Mouse (Mus musculus) embryonic facial prominence, embryonic 14.5 days (tissue): ENCODE measurements at regions not wholly inside any gene's neighbourhood (a gene's known extent, or its start where the extent isn't known, plus 50 kb on each side); places are given as distances from the start of the nearest gene placed in this dataset.

Experiments
- ATAC-seq: fragments of 200-750 bp; cut with Nextera tagmentation; 2 replicates; pipeline ENCODE4 v1.8.0; 2017; ENCODE audit warnings: low read depth, moderate number of reproducible peaks, moderate TSS enrichment
- DNase-seq: peaks from one replicate; pipeline ENCODE4 v3.0.0-alpha.2; 2015; ENCODE audit warnings: low spot score
- H3K27ac ChIP-seq: fragments of 300-500 bp; sonication (generic); replicated peaks from 2 replicates; pipeline ENCODE4 v1.5.1; 2014; ENCODE audit warnings: low read depth, mild to moderate bottlenecking, low read length, moderate library complexity
- H3K27me3 ChIP-seq: fragments of 300-500 bp; sonication (generic); replicated peaks from 2 replicates; pipeline ENCODE4 v1.6.1; 2014; ENCODE audit warnings: low read length; ENCODE audit not compliant: control insufficient read depth, insufficient read depth
- H3K36me3 ChIP-seq: fragments of 300-500 bp; sonication (generic); 2 replicates; pipeline ENCODE4 v1.6.1; 2014; ENCODE audit warnings: low read length, mixed read lengths; ENCODE audit not compliant: control insufficient read depth, insufficient read depth
- H3K4me1 ChIP-seq: fragments of 300-500 bp; sonication (generic); 2 replicates; pipeline ENCODE4 v1.6.1; 2014; ENCODE audit warnings: antibody characterized with exemption, low read length; ENCODE audit not compliant: control insufficient read depth, insufficient read depth
- H3K4me2 ChIP-seq: fragments of 300-500 bp; sonication (generic); 2 replicates; pipeline ENCODE4 v1.6.1; 2014; ENCODE audit warnings: low read depth, mild to moderate bottlenecking, low read length, moderate library complexity, mixed read lengths
- H3K4me3 ChIP-seq: fragments of 300-500 bp; sonication (generic); 2 replicates; pipeline ENCODE4 v1.5.1; 2014; ENCODE audit warnings: low read depth, mild to moderate bottlenecking, low read length
- H3K9ac ChIP-seq: fragments of 300-500 bp; sonication (generic); 2 replicates; pipeline ENCODE4 v1.6.1; 2014; ENCODE audit warnings: low read depth, mild to moderate bottlenecking, low read length, moderate library complexity, mixed read lengths
- H3K9me3 ChIP-seq: fragments of 300-500 bp; sonication (generic); 2 replicates; pipeline ENCODE4 v1.6.1; 2016; ENCODE audit warnings: low read length; ENCODE audit not compliant: control insufficient read depth
- WGBS: fragments of 180-500 bp; shearing (Covaris S2); extraction: QIAGEN DNeasy Blood & Tissue Kit; methylation state at CpG from one replicate; pipeline ENCODE4 v1.1.7; 2014; 5-methylcytosine and 5-hydroxymethylcytosine counted together

DNA sequence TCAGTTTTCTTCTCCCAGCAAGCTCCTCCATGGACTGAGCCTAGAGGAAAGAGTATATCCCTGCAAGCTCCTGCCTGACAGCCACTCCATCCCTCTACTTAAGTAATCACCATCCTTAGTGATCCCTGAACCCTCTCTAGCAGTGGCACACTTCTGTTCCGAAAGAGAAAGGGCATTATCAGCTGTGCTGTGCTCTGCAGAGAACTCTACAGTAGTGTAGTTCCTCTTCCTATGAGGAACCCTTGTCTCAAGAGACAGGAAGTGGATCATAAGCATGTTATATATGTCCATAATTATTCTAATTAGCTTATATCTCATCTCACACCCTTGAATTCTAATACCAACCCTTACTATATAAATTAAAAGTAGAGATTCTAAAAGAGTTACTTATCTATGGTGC, 259.2 kb upstream of the Thbs1 start:
- Histone ChIP-seq H3K4me2 (no peak overlapping the region), H3K9me3 (no peaks in the 10 kb centered on the region), H3K36me3 (no peaks in the 10 kb centered on the region), H3K27me3 (no peaks in the 10 kb centered on the region), H3K4me3 (no peak overlapping the region), H3K9ac (no peak overlapping the region), H3K27ac (no peak overlapping the region), H3K4me1 (no peaks in the 10 kb centered on the region)
- DNase-seq (no peak), ATAC-seq (no peak)
- 67% methylated on average over 1 of the region's 1 CpGs for WGBS

DNA sequence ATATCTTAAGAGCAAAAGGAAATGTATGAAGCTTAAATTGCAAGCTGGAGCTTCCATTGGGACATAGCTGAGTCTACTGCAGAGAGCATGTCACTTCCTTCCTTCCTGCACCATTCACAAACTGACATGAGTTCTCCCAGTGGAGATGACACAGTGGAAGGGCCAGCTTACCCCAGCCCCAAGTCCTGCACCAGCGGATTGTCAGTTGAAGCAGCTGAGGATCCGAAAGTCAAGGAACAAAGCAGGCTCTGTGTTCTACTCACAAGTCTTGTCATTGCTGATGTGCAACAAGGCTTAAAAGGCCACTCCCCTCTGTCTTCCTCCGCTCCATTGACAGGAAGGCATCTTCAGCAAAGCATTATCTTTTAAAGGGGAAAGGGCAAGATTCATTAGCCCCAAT, 249.4 kb upstream of the Thbs1 start:
- H3K4me3 ChIP-seq: no peak overlapping the region
- DNase-seq (no peak), ATAC-seq (no peak)
- H3K9me3 ChIP-seq: no peaks in the 10 kb centered on the region
- H3K27ac ChIP-seq: no peak overlapping the region
- WGBS: 44% methylated on average over 3 of the region's 3 CpGs
- H3K4me1 ChIP-seq: peaks cover 11% of the 10 kb centered on the region
- no peak overlapping the region for H3K4me2 ChIP-seq
- no peaks in the 10 kb centered on the region for H3K27me3 ChIP-seq
- H3K36me3 ChIP-seq: no peaks in the 10 kb centered on the region
- H3K9ac ChIP-seq: no peak overlapping the region

GRCm38 (mm10) chr2:117865119-117865518, 246.6 kb upstream of the Thbs1 start:
- 88% methylated on average over 1 of the region's 1 CpGs for WGBS
- Histone ChIP-seq H3K4me2 (no peak overlapping the region), H3K4me1 (peaks cover 14% of the 10 kb centered on the region), H3K36me3 (no peaks in the 10 kb centered on the region), H3K27me3 (no peaks in the 10 kb centered on the region), H3K4me3 (no peak overlapping the region), H3K9me3 (no peaks in the 10 kb centered on the region), H3K9ac (no peak overlapping the region), H3K27ac (no peak overlapping the region)
- ATAC-seq: no peak
- DNase-seq: no peak

DNA sequence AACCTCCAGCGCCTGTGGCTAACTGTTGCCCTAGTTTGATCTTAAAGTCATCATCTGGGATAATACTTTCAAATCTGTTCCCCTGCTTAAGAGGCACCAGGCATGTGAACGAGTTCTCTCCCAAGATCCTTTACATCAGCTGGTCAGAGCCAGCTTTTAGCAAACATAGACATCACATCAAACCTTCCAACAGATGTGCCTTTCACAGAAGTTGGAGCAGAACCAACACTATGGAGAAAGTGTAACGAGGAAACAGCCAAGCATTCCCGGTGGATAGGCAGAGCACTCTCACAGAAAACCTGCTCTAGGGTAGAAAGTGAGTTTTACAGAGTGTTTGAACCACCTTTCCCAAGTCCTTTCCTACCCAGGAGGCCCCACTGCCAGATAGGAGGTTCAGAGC, 244.7 kb upstream of the Thbs1 start:
- WGBS: 49% methylated on average over 4 of the region's 4 CpGs
- ATAC-seq: peak; percentile 41; the same call in 1 of the 2 replicates
- Histone ChIP-seq H3K9ac (no peak overlapping the region), H3K36me3 (no peaks in the 10 kb centered on the region), H3K27ac (peak overlapping the region; percentile 74), H3K4me2 (no peak overlapping the region), H3K27me3 (no peaks in the 10 kb centered on the region), H3K4me3 (no peak overlapping the region), H3K9me3 (no peaks in the 10 kb centered on the region), H3K4me1 (peaks cover 14% of the 10 kb centered on the region)
- peak; percentile 72 for DNase-seq

GRCm38 (mm10) chr2:117867409-117867808, 244.3 kb upstream of the Thbs1 start:
- Histone ChIP-seq H3K4me3 (no peak overlapping the region), H3K9ac (no peak overlapping the region), H3K4me1 (peaks cover 14% of the 10 kb centered on the region), H3K27ac (peak overlapping the region; percentile 74), H3K36me3 (no peaks in the 10 kb centered on the region), H3K4me2 (no peak overlapping the region), H3K27me3 (no peaks in the 10 kb centered on the region), H3K9me3 (no peaks in the 10 kb centered on the region)
- no peak for DNase-seq
- no peak for ATAC-seq
- 54% methylated on average over 3 of the region's 3 CpGs for WGBS

DNA sequence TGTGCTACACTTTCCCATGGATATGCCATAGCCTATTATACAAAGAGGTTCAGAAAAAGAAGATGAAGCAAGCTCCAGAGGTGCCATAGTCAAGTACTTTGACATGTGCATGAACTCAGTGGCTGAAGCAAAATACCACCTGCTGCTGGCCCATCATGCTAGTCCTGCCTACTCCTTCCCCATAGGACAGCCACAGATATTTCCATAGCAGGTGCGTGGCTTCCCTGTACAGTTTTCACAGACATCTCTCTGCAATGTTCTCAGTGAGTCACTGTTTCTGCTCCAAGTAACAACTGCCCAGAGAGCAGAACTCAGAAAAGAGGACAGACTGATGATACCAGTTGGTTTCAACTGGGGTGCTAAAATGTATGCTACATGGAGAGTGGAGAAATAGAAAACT, 242.8 kb upstream of the Thbs1 start:
- Histone ChIP-seq H3K4me1 (peaks cover 14% of the 10 kb centered on the region), H3K36me3 (no peaks in the 10 kb centered on the region), H3K9me3 (no peaks in the 10 kb centered on the region), H3K4me3 (no peak overlapping the region), H3K9ac (no peak overlapping the region), H3K27me3 (no peaks in the 10 kb centered on the region), H3K4me2 (no peak overlapping the region), H3K27ac (no peak overlapping the region)
- 83% methylated on average over 1 of the region's 1 CpGs for WGBS
- DNase-seq (no peak), ATAC-seq (no peak)

GRCm38 (mm10) chr2:117871507-117872282, 240.0 kb upstream of the Thbs1 start:
- no peaks in the 10 kb centered on the region for H3K27me3 ChIP-seq
- H3K4me3 ChIP-seq: no peak overlapping the region
- H3K9ac ChIP-seq: no peak overlapping the region
- no peaks in the 10 kb centered on the region for H3K9me3 ChIP-seq
- ATAC-seq: no peak
- H3K36me3 ChIP-seq: no peaks in the 10 kb centered on the region
- H3K4me2 ChIP-seq: no peak overlapping the region
- DNase-seq: no peak
- H3K27ac ChIP-seq: no peak overlapping the region
- H3K4me1 ChIP-seq: peaks cover 9% of the 10 kb centered on the region
- 56% methylated on average over 9 of the region's 9 CpGs for WGBS

DNA sequence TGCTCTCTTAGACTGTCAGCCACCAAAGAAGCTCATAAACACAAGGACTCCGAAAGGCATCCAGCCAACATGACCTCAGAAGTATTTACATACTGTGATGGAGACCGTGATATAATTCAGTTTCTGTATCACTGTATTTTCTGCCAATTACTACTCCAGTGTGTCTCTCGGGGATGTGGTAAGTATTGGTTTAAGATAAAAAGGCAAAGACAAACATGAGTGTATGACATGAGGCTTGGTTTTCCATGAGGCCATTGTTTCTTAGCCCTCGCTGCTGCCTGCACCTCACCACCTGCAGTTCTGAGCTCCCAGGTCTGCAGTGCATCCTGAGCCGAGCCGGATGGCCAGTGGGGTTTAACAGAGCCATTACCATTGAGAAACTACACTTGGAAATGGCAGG, 233.9 kb upstream of the Thbs1 start:
- no peaks in the 10 kb centered on the region for H3K9me3 ChIP-seq

GRCm38 (mm10) chr2:117882136-117882535, 229.5 kb upstream of the Thbs1 start:
- ATAC-seq: no peak
- WGBS: 54% methylated on average over 4 of the region's 4 CpGs

More for the DNA sequence above, 233.9 kb upstream of the Thbs1 start:
- Histone ChIP-seq H3K4me3 (no peak overlapping the region), H3K36me3 (no peaks in the 10 kb centered on the region), H3K4me2 (no peak overlapping the region), H3K9ac (no peak overlapping the region), H3K27me3 (no peaks in the 10 kb centered on the region), H3K27ac (no peak overlapping the region), H3K4me1 (peaks cover 8% of the 10 kb centered on the region)
- 70% methylated on average over 6 of the region's 6 CpGs for WGBS
- no peak for ATAC-seq
- DNase-seq: peak; percentile 71

More at GRCm38 (mm10) chr2:117882136-117882535, 229.5 kb upstream of the Thbs1 start:
- Histone ChIP-seq H3K27me3 (no peaks in the 10 kb centered on the region), H3K4me1 (peaks cover 14% of the 10 kb centered on the region), H3K9ac (no peak overlapping the region), H3K4me2 (no peak overlapping the region), H3K36me3 (no peaks in the 10 kb centered on the region), H3K9me3 (no peaks in the 10 kb centered on the region), H3K4me3 (no peak overlapping the region), H3K27ac (no peak overlapping the region)
- peak; percentile 38 for DNase-seq
